Mouse (Mus musculus) thymus, postnatal 4 days (tissue): Measurements from ENCODE around the gene Spg7.
A peak's percentile ranks its signal among the peaks of the same experiment; 100 is the strongest.

Experiments
- DNase-seq: peaks from one replicate; pipeline ENCODE4 v3.0.0; 2021

Gene Spg7

GRCm38 (mm10) chr8:123135406-123135805, 72.7 kb downstream of the Spg7 start:
- no peak for DNase-seq

- DNase-seq: no peak
Observed at GRCm38 (mm10) chr8:123135806-123136205, 73.1 kb downstream of the Spg7 start.

- no peak for DNase-seq
Observed at GRCm38 (mm10) chr8:123136287-123136686, 73.5 kb downstream of the Spg7 start.

- DNase-seq: no peak
Observed at GRCm38 (mm10) chr8:123137645-123138077, 74.9 kb downstream of the Spg7 start.

GRCm38 (mm10) chr8:123138741-123139140, 76.0 kb downstream of the Spg7 start:
- DNase-seq: no peak

GRCm38 (mm10) chr8:123141741-123142462, 79.2 kb downstream of the Spg7 start:
- no peak for DNase-seq

- peak; percentile 57 for DNase-seq
Observed at GRCm38 (mm10) chr8:123145279-123145678, 82.5 kb downstream of the Spg7 start.

GRCm38 (mm10) chr8:123146390-123146789, 83.6 kb downstream of the Spg7 start:
- no peak for DNase-seq
